Mouse (Mus musculus): ENCODE measurements at regions not wholly inside any gene's neighbourhood (a gene's known extent, or its start where the extent isn't known, plus 50 kb on each side); places are given as distances from the start of the nearest gene placed in this dataset.

GRCm38 (mm10) chr15:88489715-88490114 lies 110.4 kb upstream of the Zdhhc25 start:
- no peak for TF ChIP-seq CHD2 (IDR thresholded peaks at IDR 0.05; ENCODE audit: low read depth, low read length)
- TF ChIP-seq ZC3H11A (IDR thresholded peaks at IDR 0.05; ENCODE audit: borderline replicate concordance, low read depth, low read length), result no peak
- TF ChIP-seq HCFC1 (IDR thresholded peaks at IDR 0.05; ENCODE audit: borderline replicate concordance, insufficient read depth, low read length), result no peak
- TF ChIP-seq ZNF384 (IDR thresholded peaks at IDR 0.05; ENCODE audit: low read depth, low read length), result no peak
- TF ChIP-seq MAFK (IDR thresholded peaks at IDR 0.05; ENCODE audit: insufficient read depth, low read depth, low read length), result no peak
- in situ Hi-C loops (cut with MboI; ENCODE audit: low sequenced_read_pairs in 2 of 2, unreplicated experiment in 2 of 2), result no loop called here

GRCm38 (mm10) chr15:88490316-88491090 lies 109.6 kb upstream of the Zdhhc25 start:
- in situ Hi-C loops (cut with MboI; ENCODE audit: low sequenced_read_pairs in 2 of 2, unreplicated experiment in 2 of 2), result no loop called here
- TF ChIP-seq HCFC1 (IDR thresholded peaks at IDR 0.05; ENCODE audit: borderline replicate concordance, insufficient read depth, low read length), result no peak
- TF ChIP-seq ZNF384 (IDR thresholded peaks at IDR 0.05; ENCODE audit: low read depth, low read length), result no peak
- TF ChIP-seq ZC3H11A (IDR thresholded peaks at IDR 0.05; ENCODE audit: borderline replicate concordance, low read depth, low read length), result no peak
- TF ChIP-seq MAFK (IDR thresholded peaks at IDR 0.05; ENCODE audit: insufficient read depth, low read depth, low read length), result no peak
- H3K36me3 ChIP-seq (ENCODE audit: control insufficient read depth, insufficient read depth, low read length, poor library complexity, severe bottlenecking), result no peaks in the 10 kb centered on the region
- no peak overlapping the region for H3K9ac ChIP-seq (ENCODE audit: insufficient read depth, low read depth, low read length, poor library complexity, severe bottlenecking)
- no peak overlapping the region for H3K4me3 ChIP-seq (ENCODE audit: insufficient read depth in 1 of 2, low read depth in 1 of 2, low read length in 2 of 2, poor library complexity in 1 of 2, severe bottlenecking in 1 of 2)
- no peaks in the 10 kb centered on the region for H3K9me3 ChIP-seq (ENCODE audit: control insufficient read depth, insufficient read depth, low read depth, low read length)
- no peak for DNase-seq (ENCODE audit: low read depth, low spot score)
- no peak overlapping the region for H3K27ac ChIP-seq (ENCODE audit: insufficient read depth, low read depth, low read length, poor library complexity, severe bottlenecking)
- no peaks in the 10 kb centered on the region; a peak in 1 of 4 replicates for H3K4me1 ChIP-seq (ENCODE audit: control insufficient read depth in 2 of 2, insufficient read depth in 2 of 2, low read length in 2 of 2, poor library complexity in 1 of 2)

More at GRCm38 (mm10) chr15:88489715-88490114, 110.4 kb upstream of the Zdhhc25 start:
- H3K4me1 ChIP-seq (ENCODE audit: control insufficient read depth in 2 of 2, insufficient read depth in 2 of 2, low read length in 2 of 2, poor library complexity in 1 of 2), result no peaks in the 10 kb centered on the region; a peak in 1 of 4 replicates
- H3K4me3 ChIP-seq (ENCODE audit: insufficient read depth in 1 of 2, low read depth in 1 of 2, low read length in 2 of 2, poor library complexity in 1 of 2, severe bottlenecking in 1 of 2), result no peak overlapping the region
- no peak for DNase-seq (ENCODE audit: low read depth, low spot score)
- no peaks in the 10 kb centered on the region for H3K36me3 ChIP-seq (ENCODE audit: control insufficient read depth, insufficient read depth, low read length, poor library complexity, severe bottlenecking)
- no peak overlapping the region for H3K9ac ChIP-seq (ENCODE audit: insufficient read depth, low read depth, low read length, poor library complexity, severe bottlenecking)
- H3K9me3 ChIP-seq (ENCODE audit: control insufficient read depth, insufficient read depth, low read depth, low read length), result no peaks in the 10 kb centered on the region
- H3K27ac ChIP-seq (ENCODE audit: insufficient read depth, low read depth, low read length, poor library complexity, severe bottlenecking), result no peak overlapping the region

DNA sequence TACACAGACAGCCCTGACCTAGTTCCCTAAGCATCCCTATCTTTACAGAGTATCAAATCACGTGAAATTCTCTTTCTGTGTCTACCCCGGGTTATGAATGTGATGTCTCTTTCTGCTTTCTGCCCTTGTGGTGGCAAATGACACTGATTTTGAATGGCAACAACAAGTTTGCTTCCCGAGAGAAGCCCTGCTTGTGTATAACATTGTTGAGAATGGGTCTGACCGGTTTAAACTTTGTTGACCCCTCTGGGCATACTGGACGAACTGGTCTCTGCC lies 109.1 kb upstream of the Zdhhc25 start:
- Histone ChIP-seq H3K4me3 (ENCODE audit: insufficient read depth in 1 of 2, low read depth in 1 of 2, low read length in 2 of 2, poor library complexity in 1 of 2, severe bottlenecking in 1 of 2) (no peak overlapping the region), H3K36me3 (ENCODE audit: control insufficient read depth, insufficient read depth, low read length, poor library complexity, severe bottlenecking) (no peaks in the 10 kb centered on the region), H3K9me3 (ENCODE audit: control insufficient read depth, insufficient read depth, low read depth, low read length) (no peaks in the 10 kb centered on the region), H3K27ac (ENCODE audit: insufficient read depth, low read depth, low read length, poor library complexity, severe bottlenecking) (no peak overlapping the region), H3K4me1 (ENCODE audit: control insufficient read depth in 2 of 2, insufficient read depth in 2 of 2, low read length in 2 of 2, poor library complexity in 1 of 2) (no peaks in the 10 kb centered on the region; a peak in 1 of 4 replicates), H3K9ac (ENCODE audit: insufficient read depth, low read depth, low read length, poor library complexity, severe bottlenecking) (no peak overlapping the region)
- in situ Hi-C loops (cut with MboI; ENCODE audit: low sequenced_read_pairs in 2 of 2, unreplicated experiment in 2 of 2), result no loop called here
- TF ChIP-seq ZC3H11A (IDR thresholded peaks at IDR 0.05; ENCODE audit: borderline replicate concordance, low read depth, low read length), result no peak
- DNase-seq (ENCODE audit: low read depth, low spot score), result no peak

- H3K4me3 ChIP-seq (ENCODE audit: insufficient read depth in 1 of 2, low read depth in 1 of 2, low read length in 2 of 2, poor library complexity in 1 of 2, severe bottlenecking in 1 of 2), result no peak overlapping the region
- no peak for TF ChIP-seq MAFK (IDR thresholded peaks at IDR 0.05; ENCODE audit: insufficient read depth, low read depth, low read length)
- H3K36me3 ChIP-seq (ENCODE audit: control insufficient read depth, insufficient read depth, low read length, poor library complexity, severe bottlenecking), result no peaks in the 10 kb centered on the region
- no peaks in the 10 kb centered on the region for H3K4me1 ChIP-seq (ENCODE audit: control insufficient read depth in 2 of 2, insufficient read depth in 2 of 2, low read length in 2 of 2, poor library complexity in 1 of 2)
- no peaks in the 10 kb centered on the region for H3K9me3 ChIP-seq (ENCODE audit: control insufficient read depth, insufficient read depth, low read depth, low read length)
- in situ Hi-C loops (cut with MboI; ENCODE audit: low sequenced_read_pairs in 2 of 2, unreplicated experiment in 2 of 2), result no loop called here
- no peak overlapping the region for H3K9ac ChIP-seq (ENCODE audit: insufficient read depth, low read depth, low read length, poor library complexity, severe bottlenecking)
- DNase-seq (ENCODE audit: low read depth, low spot score), result no peak
- no peak overlapping the region for H3K27ac ChIP-seq (ENCODE audit: insufficient read depth, low read depth, low read length, poor library complexity, severe bottlenecking)
These were observed 102.1 kb upstream of the Zdhhc25 start for GRCm38 (mm10) chr15:88497957-88498356.

DNA sequence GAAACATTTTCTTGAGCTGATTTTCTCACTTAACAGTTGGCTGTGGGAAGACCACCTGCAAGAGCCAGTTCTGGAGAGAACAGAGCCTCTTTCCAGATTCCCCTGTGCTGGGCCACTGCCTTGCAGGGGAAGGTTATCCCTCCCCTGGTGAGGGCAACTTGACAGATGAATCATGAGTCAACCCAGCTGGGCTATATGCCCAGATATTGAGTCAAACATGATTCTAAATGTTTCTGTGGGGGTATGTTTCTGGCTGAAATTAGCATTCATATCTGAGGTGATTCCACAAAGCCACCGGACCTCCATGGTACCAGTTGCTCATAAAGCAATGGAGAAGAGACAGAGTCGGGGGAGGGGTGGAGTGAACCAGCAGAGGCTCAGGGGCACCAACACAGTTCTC lies 97.8 kb upstream of the Zdhhc25 start:
- no peaks in the 10 kb centered on the region for H3K4me1 ChIP-seq (ENCODE audit: control insufficient read depth in 2 of 2, insufficient read depth in 2 of 2, low read length in 2 of 2, poor library complexity in 1 of 2)
- no peaks in the 10 kb centered on the region for H3K9me3 ChIP-seq (ENCODE audit: control insufficient read depth, insufficient read depth, low read depth, low read length)
- DNase-seq (ENCODE audit: low read depth, low spot score), result no peak
- H3K36me3 ChIP-seq (ENCODE audit: control insufficient read depth, insufficient read depth, low read length, poor library complexity, severe bottlenecking), result no peaks in the 10 kb centered on the region
- no peak overlapping the region for H3K4me3 ChIP-seq (ENCODE audit: insufficient read depth in 1 of 2, low read depth in 1 of 2, low read length in 2 of 2, poor library complexity in 1 of 2, severe bottlenecking in 1 of 2)
- TF ChIP-seq CHD2 (IDR thresholded peaks at IDR 0.05; ENCODE audit: low read depth, low read length) (no peak), ZNF384 (IDR thresholded peaks at IDR 0.05; ENCODE audit: low read depth, low read length) (no peak), ZC3H11A (IDR thresholded peaks at IDR 0.05; ENCODE audit: borderline replicate concordance, low read depth, low read length) (no peak), MAFK (IDR thresholded peaks at IDR 0.05; ENCODE audit: insufficient read depth, low read depth, low read length) (no peak), HCFC1 (IDR thresholded peaks at IDR 0.05; ENCODE audit: borderline replicate concordance, insufficient read depth, low read length) (no peak)
- in situ Hi-C loops (cut with MboI; ENCODE audit: low sequenced_read_pairs in 2 of 2, unreplicated experiment in 2 of 2), result no loop called here
- H3K9ac ChIP-seq (ENCODE audit: insufficient read depth, low read depth, low read length, poor library complexity, severe bottlenecking), result no peak overlapping the region
- H3K27ac ChIP-seq (ENCODE audit: insufficient read depth, low read depth, low read length, poor library complexity, severe bottlenecking), result no peak overlapping the region

Measured in ES-E14 (cell line).